Mouse (Mus musculus) midbrain, embryonic 16.5 days (tissue): ENCODE results near the gene Astn2. TPM values are rescaled to one million over a fixed set of nuclear protein-coding genes. Genes with fewer than 3 reads are reported as not detected.

Experiments
- ATAC-seq: fragments of 200-750 bp; cut with Nextera tagmentation; 2 replicates; pipeline ENCODE4 v1.8.0; 2017; ENCODE audit warnings: moderate TSS enrichment
- H3K27ac ChIP-seq: fragments of 300-500 bp; sonication (generic); 2 replicates; pipeline ENCODE4 v1.5.1; 2014; ENCODE audit warnings: mild to moderate bottlenecking, low read length, mixed read lengths
- H3K27me3 ChIP-seq: fragments of 300-500 bp; sonication (generic); 2 replicates; pipeline ENCODE4 v1.6.1; 2014; ENCODE audit warnings: low read depth, low read length, mixed read lengths; ENCODE audit not compliant: control insufficient read depth, insufficient read depth
- H3K36me3 ChIP-seq: fragments of 300-500 bp; sonication (generic); 2 replicates; pipeline ENCODE4 v1.6.1; 2014; ENCODE audit warnings: mild to moderate bottlenecking, low read length, moderate library complexity, mixed read lengths; ENCODE audit not compliant: control insufficient read depth, insufficient read depth
- H3K4me1 ChIP-seq: fragments of 300-500 bp; sonication (generic); 2 replicates; pipeline ENCODE4 v1.6.1; 2014; ENCODE audit warnings: mild to moderate bottlenecking, low read length, mixed read lengths; ENCODE audit not compliant: control insufficient read depth, insufficient read depth
- H3K4me2 ChIP-seq: fragments of 300-500 bp; sonication (generic); 2 replicates; pipeline ENCODE4 v1.6.1; 2014; ENCODE audit warnings: mild to moderate bottlenecking, low read length, mixed read lengths
- H3K4me3 ChIP-seq: fragments of 300-500 bp; sonication (generic); 2 replicates; pipeline ENCODE4 v1.5.1; 2014; ENCODE audit warnings: low read depth, mild to moderate bottlenecking, low read length, moderate library complexity, mixed read lengths
- H3K9ac ChIP-seq: fragments of 300-500 bp; sonication (generic); 2 replicates; pipeline ENCODE4 v1.6.1; 2014; ENCODE audit warnings: low read depth, low read length, mixed read lengths
- H3K9me3 ChIP-seq: fragments of 300-500 bp; sonication (generic); replicated peaks from 2 replicates; pipeline ENCODE4 v1.6.1; 2014; ENCODE audit warnings: mild to moderate bottlenecking, low read length, mixed read lengths; ENCODE audit not compliant: control insufficient read depth, poor library complexity, severe bottlenecking
- WGBS: fragments of 180-500 bp; shearing (Covaris S2); extraction: QIAGEN DNeasy Blood & Tissue Kit; methylation state at CpG from one replicate; pipeline ENCODE4 v1.1.7; 2014; 5-methylcytosine and 5-hydroxymethylcytosine counted together
- polyA plus RNA-seq: library from polyadenylated mRNA; unstranded; fragments of >200 nt; fragmentation: Nextera tagmentation; extraction: Ambion mirVana; gene quantifications from 2 replicates; pipeline ENCODE4 v1.2.1, GENCODE M21; 2015

The Astn2 gene
- polyA plus RNA-seq, 1 experiment from 2014 or later, result 1.8 TPM

- ATAC-seq, result no peak
- no peak overlapping the region for H3K9ac ChIP-seq
- no peaks in the 10 kb centered on the region for H3K4me1 ChIP-seq
- no peaks in the 10 kb centered on the region for H3K27me3 ChIP-seq
- no peak overlapping the region for H3K4me3 ChIP-seq
- no peak overlapping the region for H3K27ac ChIP-seq
- H3K36me3 ChIP-seq, result no peaks in the 10 kb centered on the region
- no peaks in the 10 kb centered on the region for H3K9me3 ChIP-seq
- H3K4me2 ChIP-seq, result no peak overlapping the region
- WGBS, result 63% methylated on average over 6 of the region's 6 CpGs
Observed at GRCm38 (mm10) chr4:65402836-65403634, 1001.4 kb downstream of the Astn2 start.

- Histone ChIP-seq H3K27me3 (no peaks in the 10 kb centered on the region), H3K4me2 (no peak overlapping the region), H3K36me3 (no peaks in the 10 kb centered on the region), H3K9ac (no peak overlapping the region), H3K4me3 (no peak overlapping the region), H3K27ac (no peak overlapping the region), H3K9me3 (no peaks in the 10 kb centered on the region), H3K4me1 (no peaks in the 10 kb centered on the region)
- ATAC-seq, result no peak
- WGBS, result 81% methylated on average over 5 of the region's 5 CpGs
Observed at GRCm38 (mm10) chr4:65402286-65402685, 1002.1 kb downstream of the Astn2 start.

GRCm38 (mm10) chr4:65399457-65399856 lies 1005.0 kb downstream of the Astn2 start:
- 95% methylated on average over 4 of the region's 4 CpGs for WGBS
- no peaks in the 10 kb centered on the region for H3K9me3 ChIP-seq
- H3K27ac ChIP-seq, result no peak overlapping the region
- no peak overlapping the region for H3K4me3 ChIP-seq
- H3K4me1 ChIP-seq, result no peaks in the 10 kb centered on the region
- no peak for ATAC-seq
- no peaks in the 10 kb centered on the region for H3K36me3 ChIP-seq
- H3K27me3 ChIP-seq, result no peaks in the 10 kb centered on the region
- no peak overlapping the region for H3K9ac ChIP-seq
- H3K4me2 ChIP-seq, result no peak overlapping the region

- H3K9ac ChIP-seq, result no peak overlapping the region
- 78% methylated on average over 3 of the region's 3 CpGs for WGBS
- no peaks in the 10 kb centered on the region for H3K27me3 ChIP-seq
Observed at GRCm38 (mm10) chr4:65396806-65397205, 1007.6 kb downstream of the Astn2 start.

GRCm38 (mm10) chr4:65391001-65391400 lies 1013.4 kb downstream of the Astn2 start:
- H3K4me2 ChIP-seq, result no peak overlapping the region
- no peaks in the 10 kb centered on the region for H3K9me3 ChIP-seq
- no peak for ATAC-seq
- no peaks in the 10 kb centered on the region for H3K27me3 ChIP-seq
- WGBS, result 76% methylated on average over 4 of the region's 4 CpGs
- H3K36me3 ChIP-seq, result no peaks in the 10 kb centered on the region
- no peak overlapping the region for H3K27ac ChIP-seq
- H3K9ac ChIP-seq, result no peak overlapping the region
- H3K4me1 ChIP-seq, result no peaks in the 10 kb centered on the region
- no peak overlapping the region for H3K4me3 ChIP-seq

More at GRCm38 (mm10) chr4:65396806-65397205, 1007.6 kb downstream of the Astn2 start:
- Histone ChIP-seq H3K27ac (no peak overlapping the region), H3K9me3 (no peaks in the 10 kb centered on the region), H3K4me3 (no peak overlapping the region), H3K4me1 (no peaks in the 10 kb centered on the region), H3K36me3 (no peaks in the 10 kb centered on the region), H3K4me2 (no peak overlapping the region)
- ATAC-seq, result no peak

GRCm38 (mm10) chr4:65383070-65383469 lies 1021.3 kb downstream of the Astn2 start:
- Histone ChIP-seq H3K27ac (no peak overlapping the region), H3K9ac (no peak overlapping the region), H3K4me2 (no peak overlapping the region), H3K4me3 (no peak overlapping the region), H3K4me1 (no peaks in the 10 kb centered on the region), H3K36me3 (peaks cover 3% of the 10 kb centered on the region; the same call in 1 of the 2 replicates), H3K9me3 (no peaks in the 10 kb centered on the region), H3K27me3 (no peaks in the 10 kb centered on the region)
- ATAC-seq, result no peak
- 92% methylated on average over 4 of the region's 4 CpGs for WGBS

GRCm38 (mm10) chr4:65379461-65379860 lies 1025.0 kb downstream of the Astn2 start:
- Histone ChIP-seq H3K27me3 (no peaks in the 10 kb centered on the region), H3K9me3 (no peaks in the 10 kb centered on the region), H3K4me1 (no peaks in the 10 kb centered on the region), H3K9ac (no peak overlapping the region), H3K36me3 (peaks cover 3% of the 10 kb centered on the region; the same call in 1 of the 2 replicates), H3K4me3 (no peak overlapping the region), H3K4me2 (no peak overlapping the region), H3K27ac (no peak overlapping the region)
- no peak for ATAC-seq
- WGBS, result 93% methylated on average over 4 of the region's 4 CpGs

GRCm38 (mm10) chr4:65376571-65376970 lies 1027.8 kb downstream of the Astn2 start:
- ATAC-seq, result no peak
- Histone ChIP-seq H3K4me2 (no peak overlapping the region), H3K9ac (no peak overlapping the region), H3K36me3 (peaks cover 3% of the 10 kb centered on the region; the same call in 1 of the 2 replicates), H3K4me1 (no peaks in the 10 kb centered on the region), H3K9me3 (no peaks in the 10 kb centered on the region), H3K27ac (no peak overlapping the region), H3K27me3 (no peaks in the 10 kb centered on the region), H3K4me3 (no peak overlapping the region)
- 90% methylated on average over 2 of the region's 2 CpGs for WGBS

- Histone ChIP-seq H3K4me2 (no peak overlapping the region), H3K36me3 (no peaks in the 10 kb centered on the region)
- 63% methylated on average over 1 of the region's 1 CpGs for WGBS
Observed at GRCm38 (mm10) chr4:65373841-65374240, 1030.6 kb downstream of the Astn2 start.

More at GRCm38 (mm10) chr4:65373841-65374240, 1030.6 kb downstream of the Astn2 start:
- Histone ChIP-seq H3K4me1 (no peaks in the 10 kb centered on the region), H3K9ac (no peak overlapping the region), H3K27me3 (no peaks in the 10 kb centered on the region), H3K4me3 (no peak overlapping the region), H3K9me3 (no peaks in the 10 kb centered on the region), H3K27ac (no peak overlapping the region)
- ATAC-seq, result no peak
